Mouse (Mus musculus): ENCODE data around the gene Padi2. TPM values are rescaled to one million over a fixed set of nuclear protein-coding genes. Genes with fewer than 3 reads are reported as not detected.

Gene Padi2
- polyA plus RNA-seq, 1 experiment = 2.1 TPM

- Histone ChIP-seq H3K4me3 (ENCODE audit: insufficient read depth, poor library complexity, severe bottlenecking) (no peak overlapping the region), H3K79me2 (ENCODE audit: control insufficient read depth, insufficient read depth) (no peaks in the 10 kb centered on the region), H3K36me3 (ENCODE audit: control insufficient read depth, insufficient read depth) (no peaks in the 10 kb centered on the region), H3K27me3 (ENCODE audit: control insufficient read depth, insufficient read depth, insufficient read length) (no peaks in the 10 kb centered on the region), H3K79me3 (ENCODE audit: low read depth) (no peaks in the 10 kb centered on the region), H3ac (ENCODE audit: control insufficient read depth, insufficient read length, low read depth) (no peak overlapping the region)
- no peak for TF ChIP-seq FOSL1 (IDR thresholded peaks at IDR 0.05; ENCODE audit: insufficient read depth, low read length, poor library complexity, severe bottlenecking)
- no peak for TF ChIP-seq MYOG (IDR thresholded peaks at IDR 0.05; ENCODE audit: control insufficient read depth, extremely low read depth, insufficient read length)
- TF ChIP-seq USF1 (IDR thresholded peaks at IDR 0.05; ENCODE audit: low read depth) = no peak
- no peak for TF ChIP-seq CTCF (IDR thresholded peaks at IDR 0.05; ENCODE audit: control insufficient read depth, insufficient read depth, insufficient read length)
- no peak for TF ChIP-seq CEBPB (IDR thresholded peaks at IDR 0.05; ENCODE audit: low read depth)
- no peak for TF ChIP-seq MAX (IDR thresholded peaks at IDR 0.05)
- TF ChIP-seq MYOD1 (IDR thresholded peaks at IDR 0.05; ENCODE audit: control insufficient read depth, insufficient read length, low read depth) = no peak
Measured at GRCm38 (mm10) chr4:140992215-140992614, 86.1 kb downstream of the Padi2 start.

GRCm38 (mm10) chr4:140993846-140994245 lies 87.7 kb downstream of the Padi2 start:
- TF ChIP-seq MAX (IDR thresholded peaks at IDR 0.05) (no peak), MYOD1 (IDR thresholded peaks at IDR 0.05; ENCODE audit: control insufficient read depth, insufficient read length, low read depth) (no peak), FOSL1 (IDR thresholded peaks at IDR 0.05; ENCODE audit: insufficient read depth, low read length, poor library complexity, severe bottlenecking) (no peak), CTCF (IDR thresholded peaks at IDR 0.05; ENCODE audit: control insufficient read depth, insufficient read depth, insufficient read length) (no peak), MYOG (IDR thresholded peaks at IDR 0.05; ENCODE audit: control insufficient read depth, extremely low read depth, insufficient read length) (no peak), USF1 (IDR thresholded peaks at IDR 0.05; ENCODE audit: low read depth) (no peak), CEBPB (IDR thresholded peaks at IDR 0.05; ENCODE audit: low read depth) (no peak)
- Histone ChIP-seq H3K79me3 (ENCODE audit: low read depth) (no peaks in the 10 kb centered on the region), H3K4me3 (ENCODE audit: insufficient read depth, poor library complexity, severe bottlenecking) (no peak overlapping the region), H3K27me3 (ENCODE audit: control insufficient read depth, insufficient read depth, insufficient read length) (no peaks in the 10 kb centered on the region), H3K36me3 (ENCODE audit: control insufficient read depth, insufficient read depth) (no peaks in the 10 kb centered on the region), H3K79me2 (ENCODE audit: control insufficient read depth, insufficient read depth) (no peaks in the 10 kb centered on the region), H3ac (ENCODE audit: control insufficient read depth, insufficient read length, low read depth) (no peak overlapping the region)

- no peaks in the 10 kb centered on the region for H3K36me3 ChIP-seq (ENCODE audit: control insufficient read depth, insufficient read depth)
- H3K79me3 ChIP-seq (ENCODE audit: low read depth) = no peaks in the 10 kb centered on the region
- H3K4me3 ChIP-seq (ENCODE audit: insufficient read depth, poor library complexity, severe bottlenecking) = no peak overlapping the region
- H3K27me3 ChIP-seq (ENCODE audit: control insufficient read depth, insufficient read depth, insufficient read length) = no peaks in the 10 kb centered on the region
- TF ChIP-seq CTCF (IDR thresholded peaks at IDR 0.05; ENCODE audit: control insufficient read depth, insufficient read depth, insufficient read length) (no peak), FOSL1 (IDR thresholded peaks at IDR 0.05; ENCODE audit: insufficient read depth, low read length, poor library complexity, severe bottlenecking) (no peak), USF1 (IDR thresholded peaks at IDR 0.05; ENCODE audit: low read depth) (no peak), MYOG (IDR thresholded peaks at IDR 0.05; ENCODE audit: control insufficient read depth, extremely low read depth, insufficient read length) (no peak), MAX (IDR thresholded peaks at IDR 0.05) (no peak), CEBPB (IDR thresholded peaks at IDR 0.05; ENCODE audit: low read depth) (no peak), MYOD1 (IDR thresholded peaks at IDR 0.05; ENCODE audit: control insufficient read depth, insufficient read length, low read depth) (no peak)
- H3ac ChIP-seq (ENCODE audit: control insufficient read depth, insufficient read length, low read depth) = no peak overlapping the region
- H3K79me2 ChIP-seq (ENCODE audit: control insufficient read depth, insufficient read depth) = no peaks in the 10 kb centered on the region
Measured at GRCm38 (mm10) chr4:140995811-140996210, 89.7 kb downstream of the Padi2 start.

GRCm38 (mm10) chr4:140996812-140997211 lies 90.7 kb downstream of the Padi2 start:
- no peaks in the 10 kb centered on the region for H3K79me3 ChIP-seq (ENCODE audit: low read depth)
- TF ChIP-seq MAX (IDR thresholded peaks at IDR 0.05) (no peak), MYOD1 (IDR thresholded peaks at IDR 0.05; ENCODE audit: control insufficient read depth, insufficient read length, low read depth) (no peak), CEBPB (IDR thresholded peaks at IDR 0.05; ENCODE audit: low read depth) (no peak), CTCF (IDR thresholded peaks at IDR 0.05; ENCODE audit: control insufficient read depth, insufficient read depth, insufficient read length) (no peak), MYOG (IDR thresholded peaks at IDR 0.05; ENCODE audit: control insufficient read depth, extremely low read depth, insufficient read length) (no peak), USF1 (IDR thresholded peaks at IDR 0.05; ENCODE audit: low read depth) (no peak), FOSL1 (IDR thresholded peaks at IDR 0.05; ENCODE audit: insufficient read depth, low read length, poor library complexity, severe bottlenecking) (no peak)
- H3K4me3 ChIP-seq (ENCODE audit: insufficient read depth, poor library complexity, severe bottlenecking) = no peak overlapping the region
- no peak overlapping the region for H3ac ChIP-seq (ENCODE audit: control insufficient read depth, insufficient read length, low read depth)
- no peaks in the 10 kb centered on the region for H3K36me3 ChIP-seq (ENCODE audit: control insufficient read depth, insufficient read depth)
- H3K27me3 ChIP-seq (ENCODE audit: control insufficient read depth, insufficient read depth, insufficient read length) = no peaks in the 10 kb centered on the region
- no peaks in the 10 kb centered on the region for H3K79me2 ChIP-seq (ENCODE audit: control insufficient read depth, insufficient read depth)

Other genes starting within 250 kb of the Padi2 start
- 27.8 TPM for gene Arhgef10l, start 240.3 kb upstream of the Padi2 start, polyA plus RNA-seq (2012; fragmentation: generic; extraction: Trizol)
- 213 TPM for gene Rcc2, start 205.8 kb upstream of the Padi2 start, polyA plus RNA-seq (2012; fragmentation: generic; extraction: Trizol)
- not detected for gene Padi6, start 163.7 kb upstream of the Padi2 start, polyA plus RNA-seq (2012; fragmentation: generic; extraction: Trizol)
- 0.02 TPM for gene Padi4, start 132.1 kb upstream of the Padi2 start, polyA plus RNA-seq (2012; fragmentation: generic; extraction: Trizol)
- 1.1 TPM for gene Padi3, start 95.7 kb upstream of the Padi2 start, polyA plus RNA-seq (2012; fragmentation: generic; extraction: Trizol)
- gene Padi1, start 60.6 kb upstream of the Padi2 start, polyA plus RNA-seq (2012; fragmentation: generic; extraction: Trizol) = 0.01 TPM
- gene Sdhb, start 54.9 kb downstream of the Padi2 start, polyA plus RNA-seq (2012; fragmentation: generic; extraction: Trizol) = 370 TPM
- 17.1 TPM for gene Atp13a2, start 80.5 kb downstream of the Padi2 start, polyA plus RNA-seq (2012; fragmentation: generic; extraction: Trizol)
- 2.0 TPM for gene Mfap2, start 104.1 kb downstream of the Padi2 start, polyA plus RNA-seq (2012; fragmentation: generic; extraction: Trizol)
- 6.0 TPM for gene Crocc, start 154.2 kb downstream of the Padi2 start, polyA plus RNA-seq (2012; fragmentation: generic; extraction: Trizol)
- gene Necap2, start 172.0 kb downstream of the Padi2 start, polyA plus RNA-seq (2012; fragmentation: generic; extraction: Trizol) = 70.2 TPM
- gene Spata21, start 182.0 kb downstream of the Padi2 start, polyA plus RNA-seq (2012; fragmentation: generic; extraction: Trizol) = not detected
- gene Szrd1, start 233.4 kb downstream of the Padi2 start, polyA plus RNA-seq (2012; fragmentation: generic; extraction: Trizol) = 141 TPM
- gene Fbxo42, start 241.6 kb downstream of the Padi2 start, polyA plus RNA-seq (2012; fragmentation: generic; extraction: Trizol) = 11.6 TPM

Data from C2C12 (cell line).